14 mouse cellular contexts compared by ENCODE assay signal in genomic region chr4:103123086-103123485, GRCm38 (mm10). TPM values are rescaled to one million over a fixed set of nuclear protein-coding genes. Genes with fewer than 3 reads are reported as not detected.
DNase-seq lines count a peak whose midpoint lies in the region; ATAC-seq and TF ChIP-seq lines count a peak whose summit lies in the region.
"Had no signal": no experiment of that assay in that cellular context is flagged by ENCODE, and none has a peak within 500 bp of the region (broad histone marks: within the 10 kb centered on the region; RNA-seq: fewer than 3 reads in every experiment).

No protein-coding gene starts in this region.

- 13% methylated on average over 2 of the region's 2 CpGs for WGBS in heart, embryonic 13.5 days
- WGBS in heart, embryonic 10.5 days, result 23% methylated on average over 2 of the region's 2 CpGs
- 27% methylated on average over 2 of the region's 2 CpGs for WGBS in liver, embryonic 13.5 days (ENCODE audit: insufficient replicate concordance)

- H3K27me3 ChIP-seq in heart, embryonic 13.5 days (replicated peaks), result no peaks in the 10 kb centered on the region
- H3K27me3 ChIP-seq in heart, embryonic 10.5 days (ENCODE audit: insufficient read depth, poor library complexity, severe bottlenecking), result no peaks in the 10 kb centered on the region
- no peaks in the 10 kb centered on the region for H3K27me3 ChIP-seq in liver, embryonic 13.5 days
- H3K27me3 ChIP-seq: hindbrain, embryonic 15.5 days had no signal

- no peak for ATAC-seq in heart, embryonic 13.5 days (ENCODE audit: extremely low read depth, insufficient number of reproducible peaks, low FRiP score, low TSS enrichment)
- ATAC-seq in liver, embryonic 13.5 days (ENCODE audit: low read depth), result no peak
- ATAC-seq: forebrain, embryonic 16.5 days had no signal

- no peak for TF ChIP-seq POLR2A in bone marrow macrophage, adult 2 months (IDR thresholded peaks at IDR 0.05; ENCODE audit: borderline replicate concordance, low read depth, low read length)

- H3K27ac ChIP-seq in heart, embryonic 13.5 days (replicated peaks), result peak overlapping the region; percentile 15; the same call in 1 of the 2 replicates
- no peak overlapping the region for H3K27ac ChIP-seq in heart, embryonic 10.5 days
- no peak overlapping the region for H3K27ac ChIP-seq in bone marrow macrophage, adult 2 months (ENCODE audit: insufficient read depth, low read depth, low read length)
- peak overlapping the region; percentile 56 for H3K27ac ChIP-seq in liver, embryonic 13.5 days
- H3K27ac ChIP-seq: embryonic facial prominence, embryonic 10.5 days; hindbrain, embryonic 15.5 days had no signal

- DNase-seq in heart, embryonic 10.5 days (ENCODE audit: low spot score), result no peak
- peak; percentile 36 for DNase-seq in 416B (ENCODE audit: low read depth)
- no peak for DNase-seq in liver, embryonic 13.5 days
- no peak for DNase-seq in left cerebral cortex, adult 8-10 months (ENCODE audit: low spot score in 2 of 2)
- no peak for DNase-seq in right cerebral cortex, postnatal 10 days (ENCODE audit: low spot score in 2 of 2)
- DNase-seq in kidney, adult 9 months, result no peak
- DNase-seq: layer of hippocampus, adult 9-11 months; lung, embryonic 14.5 days; right cerebral cortex, adult 18-20 months had no signal

- no peak for TF ChIP-seq CTCF in bone marrow macrophage, adult 2 months (IDR thresholded peaks at IDR 0.05; ENCODE audit: low read depth, low read length)

- H3K36me3 ChIP-seq in heart, embryonic 13.5 days, result peaks cover 4% of the 10 kb centered on the region; the same call in 1 of the 2 replicates
- H3K36me3 ChIP-seq in heart, embryonic 10.5 days, result no peaks in the 10 kb centered on the region
- H3K36me3 ChIP-seq in liver, embryonic 13.5 days, result no peaks in the 10 kb centered on the region
- H3K36me3 ChIP-seq: embryonic facial prominence, embryonic 10.5 days; hindbrain, embryonic 15.5 days had no signal

- H3K9ac ChIP-seq in heart, embryonic 13.5 days, result peak overlapping the region; percentile 58
- H3K9ac ChIP-seq in liver, embryonic 13.5 days, result peak overlapping the region; percentile 40; the same call in 1 of the 2 replicates
- H3K9ac ChIP-seq: hindbrain, embryonic 15.5 days; lung, embryonic 14.5 days had no signal

- peak overlapping the region; percentile 39 for H3K4me2 ChIP-seq in heart, embryonic 13.5 days
- H3K4me2 ChIP-seq in liver, embryonic 13.5 days, result peak overlapping the region; percentile 36
- H3K4me2 ChIP-seq: hindbrain, embryonic 15.5 days; lung, embryonic 14.5 days had no signal

- H3K9me3 ChIP-seq in heart, embryonic 13.5 days, result no peaks in the 10 kb centered on the region
- no peaks in the 10 kb centered on the region for H3K9me3 ChIP-seq in heart, embryonic 10.5 days
- H3K9me3 ChIP-seq in liver, embryonic 13.5 days (replicated peaks), result no peaks in the 10 kb centered on the region
- H3K9me3 ChIP-seq: embryonic facial prominence, embryonic 10.5 days; hindbrain, embryonic 15.5 days had no signal

- peak overlapping the region; percentile 6; the same call in 1 of the 2 replicates for H3K4me3 ChIP-seq in heart, embryonic 13.5 days
- no peak overlapping the region for H3K4me3 ChIP-seq in heart, embryonic 10.5 days
- H3K4me3 ChIP-seq in bone marrow macrophage, adult 2 months (ENCODE audit: insufficient read depth, low read length), result peak overlapping the region; percentile 51
- H3K4me3 ChIP-seq in liver, embryonic 13.5 days (replicated peaks), result 0 out of 2 replicates have a peak overlapping the region, but pooled peaks have one; percentile 14
- H3K4me3 ChIP-seq: embryonic facial prominence, embryonic 10.5 days; hindbrain, embryonic 15.5 days had no signal

- H3K4me1 ChIP-seq in heart, embryonic 13.5 days, result peaks cover 38% of the 10 kb centered on the region
- peaks cover 21% of the 10 kb centered on the region for H3K4me1 ChIP-seq in heart, embryonic 10.5 days
- peaks cover 8% of the 10 kb centered on the region for H3K4me1 ChIP-seq in bone marrow macrophage, adult 2 months (ENCODE audit: control insufficient read depth, insufficient read depth, low read length)
- H3K4me1 ChIP-seq in liver, embryonic 13.5 days (replicated peaks), result peaks cover 48% of the 10 kb centered on the region

RNA-seq across cellular contexts. Expression of gene Wdr78, which starts 8.7 kb away (rescaled TPM):
- polyA plus RNA-seq in heart, embryonic 13.5 days (2015; fragmentation: Nextera tagmentation; extraction: Ambion mirVana), result 0.83 and 1.4 TPM in 2 replicates
- polyA plus RNA-seq in heart, embryonic 10.5 days (2016; fragmentation: Nextera tagmentation; extraction: Ambion mirVana), result 1.8 and 2.5 TPM in 2 replicates
- polyA plus RNA-seq in bone marrow macrophage, adult 2 months (2012; ENCODE audit: insufficient read depth, insufficient read length, missing spikeins), result 0.87 and 1.6 TPM in 2 replicates
- 0.52 and 0.61 TPM in 2 replicates for polyA plus RNA-seq in liver, embryonic 13.5 days (2015; fragmentation: Nextera tagmentation; extraction: Ambion mirVana)
- total RNA-seq in left cerebral cortex, adult 8-10 months (2022), result 10 to 100 TPM; 12.4 to 17.1 (median 14.5) TPM

RNA-seq across cellular contexts. Expression of gene Mier1, which starts 8.9 kb away (rescaled TPM):
- polyA plus RNA-seq in heart, embryonic 13.5 days (2015; fragmentation: Nextera tagmentation; extraction: Ambion mirVana), result 24.0 and 29.3 TPM in 2 replicates
- 26.6 and 31.6 TPM in 2 replicates for polyA plus RNA-seq in heart, embryonic 10.5 days (2016; fragmentation: Nextera tagmentation; extraction: Ambion mirVana)
- 67.4 and 67.5 TPM in 2 replicates for polyA plus RNA-seq in bone marrow macrophage, adult 2 months (2012; ENCODE audit: insufficient read depth, insufficient read length, missing spikeins)
- 32.2 and 40.9 TPM in 2 replicates for polyA plus RNA-seq in liver, embryonic 13.5 days (2015; fragmentation: Nextera tagmentation; extraction: Ambion mirVana)
- total RNA-seq in left cerebral cortex, adult 8-10 months (2022), result 10 to 100 TPM; 41.5 to 53.8 (median 48.3) TPM

Comparison
In these comparisons a context has a peak if more than half of its experiments do, and no peak if none do; other contexts are left out.
1. H3K27ac ChIP-seq: peak in heart, embryonic 13.5 days (single experiment) and liver, embryonic 13.5 days (single experiment); none in heart, embryonic 10.5 days (single experiment) and bone marrow macrophage, adult 2 months (single experiment).